Mouse (Mus musculus) ES-Bruce4 (cell line): Measurements from ENCODE around the gene Acsbg1.
"Not testable (repeated sequence)": the region's sequence is repeated elsewhere in the genome, so short reads cannot be mapped to it uniquely, and the experiment has no call there.

Experiments
- CTCF ChIP-seq: IDR thresholded peaks from one replicate; pipeline ENCODE4 v1.8.1; 2011; ENCODE audit warnings: low read depth, low read length
- POLR2A ChIP-seq: IDR thresholded peaks from one replicate; pipeline ENCODE4 v1.8.1; 2011; ENCODE audit warnings: low read length; ENCODE audit not compliant: insufficient read depth

DNA sequence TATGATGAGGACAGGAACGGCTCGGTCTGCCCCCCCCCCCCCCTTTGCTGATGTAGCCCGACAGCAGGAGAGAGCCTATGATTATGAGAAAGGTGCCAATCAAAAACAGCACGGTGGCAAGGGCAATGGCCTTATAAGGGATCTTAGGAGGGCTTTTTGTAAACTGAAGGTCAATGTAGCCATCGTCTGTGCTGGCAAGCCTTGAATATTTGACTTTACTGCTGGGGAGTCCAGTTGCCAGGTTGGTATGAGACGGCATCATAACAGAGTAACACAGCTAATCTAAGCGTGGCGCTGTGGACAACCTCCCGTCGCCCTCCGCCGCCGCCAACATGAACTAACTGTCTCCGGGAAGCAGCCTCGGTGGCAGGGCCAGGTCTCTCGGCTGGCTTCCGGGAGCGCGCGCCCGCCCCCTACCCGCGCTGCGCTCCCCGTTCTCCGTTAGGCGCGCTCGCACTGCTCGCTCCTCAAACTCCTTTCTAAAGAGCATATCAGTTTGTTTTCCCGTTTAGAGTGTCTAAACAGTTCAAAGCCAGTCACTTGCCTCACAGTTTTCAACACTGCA, 29.7 kb upstream of the Acsbg1 start:
- not testable (repeated sequence) for TF ChIP-seq CTCF, POLR2A
